ENCODE assay signal across 11 mouse cellular contexts in genomic region chr3:106940095-106940494, GRCm38 (mm10).
A peak's percentile ranks its signal among the peaks of the same experiment; 100 is the strongest.
DNase-seq lines count a peak whose midpoint lies in the region; ATAC-seq and TF ChIP-seq lines count a peak whose summit lies in the region.
"Had no signal": no experiment of that assay in that cellular context is flagged by ENCODE, and none has a peak within 500 bp of the region (broad histone marks: within the 10 kb centered on the region; RNA-seq: fewer than 3 reads in every experiment).

No protein-coding gene starts in this region.

- no peaks in the 10 kb centered on the region for H3K27me3 ChIP-seq in heart, embryonic 11.5 days (ENCODE audit: control insufficient read depth, insufficient read depth, low read length)
- H3K27me3 ChIP-seq: kidney, embryonic 15.5 days; neural tube, embryonic 15.5 days had no signal

- DNase-seq in cerebellum, adult 9-10 months, result peak; percentile 25
- no peak for DNase-seq in cerebellum, postnatal 4 days (ENCODE audit: low spot score in 2 of 2)
- DNase-seq in left cerebral cortex, adult 2 months (ENCODE audit: extremely low spot score in 1 of 2, low spot score in 2 of 2), result peak in 1 of 2 experiments; percentile 34
- DNase-seq in left cerebral cortex, postnatal 36 days (ENCODE audit: low spot score in 2 of 2), result no peak
- DNase-seq in brain, adult 2 months (ENCODE audit: low read depth, low spot score), result peak; percentile 82
- peak; percentile 6 to 38 for DNase-seq in natural killer cell, adult 2 months (ENCODE audit: low spot score in 2 of 2)
- DNase-seq in kidney, adult 18-20 months, result no peak

- no peak for ATAC-seq in heart, embryonic 11.5 days (replicated peaks; ENCODE audit: insufficient number of reproducible peaks, low FRiP score, low TSS enrichment)

- H3K4me1 ChIP-seq in heart, embryonic 11.5 days (ENCODE audit: control insufficient read depth, insufficient read depth, low read length), result no peaks in the 10 kb centered on the region
- H3K4me1 ChIP-seq: kidney, embryonic 15.5 days; neural tube, embryonic 15.5 days had no signal

- 63% methylated on average over 3 of the region's 3 CpGs for WGBS in heart, embryonic 11.5 days (ENCODE audit: insufficient replicate concordance)

- H3K9me3 ChIP-seq in heart, embryonic 11.5 days (replicated peaks; ENCODE audit: control insufficient read depth, low read length), result peaks cover under 1% of the 10 kb centered on the region; the same call in 1 of the 2 replicates

- H3K4me3 ChIP-seq in left cerebral cortex, adult 2 months, result no peak overlapping the region
- H3K4me3 ChIP-seq in heart, embryonic 11.5 days (ENCODE audit: low read depth, low read length), result no peak overlapping the region
- H3K4me3 ChIP-seq: kidney, embryonic 15.5 days; neural tube, embryonic 15.5 days had no signal

- intact Hi-C loops in left cerebral cortex, adult 2 months (cut with DNase I), result loop anchor here (1.0 to 2.0 kb wide), 3 partner anchors 97 to 249 kb away; no protein-coding TSS in a partner anchor
- intact Hi-C loops in left cerebral cortex, postnatal 36 days (cut with DNase I), result loop anchor here (1.0 to 5.0 kb wide), 2 partner anchors 97 to 141 kb away; partner anchors contain the start of gene Kcna3

- H3K4me2 ChIP-seq in heart, embryonic 11.5 days, result no peak overlapping the region
- H3K4me2 ChIP-seq: kidney, embryonic 15.5 days; neural tube, embryonic 15.5 days had no signal

- TF ChIP-seq CTCF in left cerebral cortex, adult 2 months (IDR thresholded peaks at IDR 0.05), result peak; percentile 81

- H3K36me3 ChIP-seq in heart, embryonic 11.5 days (ENCODE audit: control insufficient read depth, insufficient read depth, low read length), result no peaks in the 10 kb centered on the region
- H3K36me3 ChIP-seq: kidney, embryonic 15.5 days; neural tube, embryonic 15.5 days had no signal

- H3K9ac ChIP-seq in heart, embryonic 11.5 days (ENCODE audit: low read depth, low read length), result no peak overlapping the region
- H3K9ac ChIP-seq: kidney, embryonic 15.5 days; liver, embryonic 14.5 days; neural tube, embryonic 15.5 days had no signal

- H3K27ac ChIP-seq in left cerebral cortex, adult 2 months, result no peak overlapping the region
- H3K27ac ChIP-seq in heart, embryonic 11.5 days (ENCODE audit: low read depth, low read length), result no peak overlapping the region
- H3K27ac ChIP-seq: kidney, embryonic 15.5 days; liver, embryonic 14.5 days; neural tube, embryonic 15.5 days had no signal

Comparison
In these comparisons a context has a peak if more than half of its experiments do, and no peak if none do; other contexts are left out.
1. DNase-seq: peak in cerebellum, adult 9-10 months (single experiment), brain, adult 2 months (single experiment) and natural killer cell, adult 2 months (2 of 2); none in cerebellum, postnatal 4 days (0 of 2), left cerebral cortex, postnatal 36 days (0 of 2) and kidney, adult 18-20 months (single experiment).